Mouse (Mus musculus): ENCODE measurements around the gene AU022252. TPM values are rescaled to one million over a fixed set of nuclear protein-coding genes. Genes with fewer than 3 reads are reported as not detected.

Gene AU022252
- polyA plus RNA-seq, 1 experiment from 2014 or later = 27.9 TPM

DNA sequence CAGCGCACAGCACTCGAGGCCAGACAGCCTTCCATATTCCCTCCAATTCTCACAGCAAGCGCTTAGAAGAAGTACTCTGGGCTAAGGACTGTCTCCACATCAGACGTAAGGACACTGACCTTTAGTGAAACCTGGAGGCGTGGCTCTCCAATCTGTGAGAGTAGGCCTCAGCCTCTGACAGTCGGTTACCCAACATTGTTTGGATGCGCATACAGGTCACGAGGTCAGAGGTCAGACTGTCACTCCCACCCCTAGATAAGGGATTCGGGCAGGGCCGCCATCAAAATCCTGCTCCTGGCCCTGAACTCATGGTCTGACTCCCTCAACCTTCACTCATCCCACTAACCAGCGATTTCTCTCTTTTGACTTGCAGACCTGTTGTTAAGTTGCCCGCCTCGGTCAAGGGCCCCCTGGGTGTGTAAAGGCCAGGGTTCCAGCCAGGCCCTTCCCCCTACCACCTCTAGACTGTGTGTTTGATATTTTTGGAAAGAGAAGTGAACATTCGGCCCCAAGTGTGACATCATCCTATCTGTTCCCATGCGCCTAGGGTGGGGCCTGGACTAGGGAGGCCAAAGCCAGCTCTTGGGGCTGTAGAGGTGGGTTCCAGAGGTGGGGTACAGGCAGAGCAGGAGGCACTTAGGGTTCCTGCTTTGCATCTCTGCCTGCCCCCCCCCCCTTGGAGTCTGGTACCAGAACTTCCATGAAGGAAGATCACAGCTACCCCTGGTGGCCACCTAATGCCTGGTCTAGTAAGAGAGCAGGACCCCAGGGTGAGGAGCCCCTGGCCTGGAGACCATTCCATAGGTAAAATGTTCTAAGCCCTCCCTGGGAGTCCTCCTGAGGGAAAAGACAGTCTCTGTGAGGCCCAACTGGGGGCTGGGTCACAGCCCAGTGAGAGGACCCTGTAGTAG lies 27.1 kb upstream of the AU022252 start:
- Histone ChIP-seq H3K27me3 (replicated peaks; ENCODE audit: control insufficient read depth, insufficient read depth, low read length) (no peaks in the 10 kb centered on the region), H3K36me3 (ENCODE audit: control insufficient read depth, insufficient read depth) (no peaks in the 10 kb centered on the region), H3K9me3 (ENCODE audit: control insufficient read depth, low read length) (no peaks in the 10 kb centered on the region), H3K4me3 (replicated peaks; ENCODE audit: low read length) (no peak overlapping the region), H3K4me2 (ENCODE audit: low read length) (no peak overlapping the region), H3K9ac (replicated peaks; ENCODE audit: low read depth, low read length) (no peak overlapping the region), H3K4me1 (replicated peaks; ENCODE audit: control insufficient read depth, insufficient read depth, low read length) (peaks cover 6% of the 10 kb centered on the region), H3K27ac (ENCODE audit: low read length) (no peak overlapping the region)
- WGBS = 84% methylated on average over 15 of the region's 15 CpGs
- ATAC-seq = 0 out of 2 replicates have a peak, but pooled peaks have one; percentile 9

DNA sequence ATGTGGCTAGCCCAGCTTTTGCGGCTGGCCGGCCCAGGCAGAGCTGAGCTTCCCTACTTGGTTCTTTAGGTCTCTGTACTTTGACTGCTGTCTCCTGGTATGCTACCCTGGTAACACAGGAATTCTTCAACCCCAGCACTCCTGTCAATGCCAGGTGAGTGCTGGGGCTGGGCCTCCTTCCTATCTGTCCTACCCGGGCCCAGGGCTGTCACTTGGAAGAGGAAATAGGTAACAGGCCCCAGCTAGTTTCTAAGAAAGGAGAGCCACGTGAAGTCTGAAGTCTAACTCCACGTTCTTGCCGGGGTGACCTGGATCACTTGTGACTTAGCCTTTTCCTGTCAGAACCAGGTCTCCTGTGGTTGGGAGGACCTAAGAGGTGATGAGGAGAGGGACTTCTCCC lies 24.6 kb upstream of the AU022252 start:
- Histone ChIP-seq H3K9me3 (ENCODE audit: control insufficient read depth, low read length) (no peaks in the 10 kb centered on the region), H3K4me3 (replicated peaks; ENCODE audit: low read length) (no peak overlapping the region), H3K27ac (ENCODE audit: low read length) (no peak overlapping the region), H3K36me3 (ENCODE audit: control insufficient read depth, insufficient read depth) (no peaks in the 10 kb centered on the region), H3K9ac (replicated peaks; ENCODE audit: low read depth, low read length) (no peak overlapping the region), H3K27me3 (replicated peaks; ENCODE audit: control insufficient read depth, insufficient read depth, low read length) (no peaks in the 10 kb centered on the region), H3K4me1 (replicated peaks; ENCODE audit: control insufficient read depth, insufficient read depth, low read length) (peaks cover 17% of the 10 kb centered on the region), H3K4me2 (ENCODE audit: low read length) (no peak overlapping the region)
- 82% methylated on average over 6 of the region's 6 CpGs for WGBS
- ATAC-seq = no peak

DNA sequence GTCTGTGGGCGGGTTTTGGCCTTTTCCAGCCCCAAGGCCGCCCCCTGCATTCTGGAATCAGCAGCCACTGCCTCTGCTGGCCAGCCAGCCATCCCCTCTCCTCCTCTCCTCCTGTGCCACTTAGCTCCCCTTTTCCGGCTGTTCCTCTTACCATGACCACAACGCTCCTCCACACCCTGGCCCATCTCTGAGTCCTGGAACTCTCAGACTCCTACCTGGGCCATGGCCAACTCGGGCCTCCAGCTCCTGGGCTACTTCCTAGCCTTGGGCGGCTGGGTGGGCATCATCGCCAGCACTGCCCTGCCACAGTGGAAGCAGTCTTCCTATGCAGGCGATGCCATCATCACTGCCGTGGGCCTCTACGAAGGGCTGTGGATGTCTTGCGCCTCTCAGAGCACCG lies 22.8 kb upstream of the AU022252 start, which contains the start of gene Cldn19:
Gene Cldn19, plus strand, starts transcription at position 64 of the 400 bp plus-strand sequence.
- Histone ChIP-seq H3K36me3 (ENCODE audit: control insufficient read depth, insufficient read depth) (no peaks in the 10 kb centered on the region), H3K27ac (ENCODE audit: low read length) (peak within 1 kb of the TSS; percentile 48; the same call in 1 of the 2 replicates), H3K4me3 (replicated peaks; ENCODE audit: low read length) (no peak within 1 kb of the TSS), H3K9ac (replicated peaks; ENCODE audit: low read depth, low read length) (peak within 1 kb of the TSS; percentile 27; the same call in 1 of the 2 replicates), H3K27me3 (replicated peaks; ENCODE audit: control insufficient read depth, insufficient read depth, low read length) (no peaks in the 10 kb centered on the region), H3K4me1 (replicated peaks; ENCODE audit: control insufficient read depth, insufficient read depth, low read length) (peaks cover 17% of the 10 kb centered on the region), H3K4me2 (ENCODE audit: low read length) (no peak within 1 kb of the TSS), H3K9me3 (ENCODE audit: control insufficient read depth, low read length) (no peaks in the 10 kb centered on the region)
- no peak for ATAC-seq
- WGBS = 67% methylated on average over 12 of the region's 12 CpGs

DNA sequence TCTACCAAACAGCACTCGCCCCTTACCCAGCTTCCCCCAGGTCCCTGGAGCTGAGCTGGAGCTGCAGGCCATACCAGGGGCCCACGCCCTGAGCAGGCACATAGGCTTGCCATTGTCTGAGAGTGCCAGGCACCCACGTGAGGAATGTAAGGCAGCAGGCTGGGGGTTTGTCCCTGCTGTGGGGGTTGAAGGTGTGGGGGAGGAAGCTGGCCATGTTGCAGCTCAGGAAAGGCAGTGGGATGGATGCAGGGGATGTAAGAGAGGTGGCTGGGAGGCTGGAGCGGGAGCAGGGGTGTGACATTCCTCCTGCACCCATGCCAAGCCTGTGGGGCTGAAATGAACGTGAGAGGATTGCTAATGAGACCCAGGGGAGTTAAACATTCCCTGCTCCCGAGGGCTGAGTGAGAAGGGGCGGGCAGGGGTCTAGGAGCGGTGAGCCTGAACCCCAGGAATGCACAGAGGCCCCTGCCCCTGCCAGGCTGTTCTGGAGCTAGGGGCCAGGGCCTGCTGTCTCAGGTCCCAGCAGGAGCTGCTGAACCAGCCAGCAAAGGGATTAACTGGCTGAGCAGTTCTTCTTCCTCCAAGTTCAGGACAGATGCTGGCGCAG lies 21.6 kb upstream of the AU022252 start:
- Histone ChIP-seq H3K9ac (replicated peaks; ENCODE audit: low read depth, low read length) (0 out of 2 replicates have a peak overlapping the region, but pooled peaks have one; percentile 27), H3K9me3 (ENCODE audit: control insufficient read depth, low read length) (no peaks in the 10 kb centered on the region), H3K4me1 (replicated peaks; ENCODE audit: control insufficient read depth, insufficient read depth, low read length) (peaks cover 17% of the 10 kb centered on the region), H3K36me3 (ENCODE audit: control insufficient read depth, insufficient read depth) (no peaks in the 10 kb centered on the region), H3K27me3 (replicated peaks; ENCODE audit: control insufficient read depth, insufficient read depth, low read length) (no peaks in the 10 kb centered on the region), H3K27ac (ENCODE audit: low read length) (peak overlapping the region; percentile 48; the same call in 1 of the 2 replicates), H3K4me2 (ENCODE audit: low read length) (no peak overlapping the region), H3K4me3 (replicated peaks; ENCODE audit: low read length) (no peak overlapping the region)
- ATAC-seq = peak; percentile 79
- 9% methylated on average over 9 of the region's 9 CpGs for WGBS

DNA sequence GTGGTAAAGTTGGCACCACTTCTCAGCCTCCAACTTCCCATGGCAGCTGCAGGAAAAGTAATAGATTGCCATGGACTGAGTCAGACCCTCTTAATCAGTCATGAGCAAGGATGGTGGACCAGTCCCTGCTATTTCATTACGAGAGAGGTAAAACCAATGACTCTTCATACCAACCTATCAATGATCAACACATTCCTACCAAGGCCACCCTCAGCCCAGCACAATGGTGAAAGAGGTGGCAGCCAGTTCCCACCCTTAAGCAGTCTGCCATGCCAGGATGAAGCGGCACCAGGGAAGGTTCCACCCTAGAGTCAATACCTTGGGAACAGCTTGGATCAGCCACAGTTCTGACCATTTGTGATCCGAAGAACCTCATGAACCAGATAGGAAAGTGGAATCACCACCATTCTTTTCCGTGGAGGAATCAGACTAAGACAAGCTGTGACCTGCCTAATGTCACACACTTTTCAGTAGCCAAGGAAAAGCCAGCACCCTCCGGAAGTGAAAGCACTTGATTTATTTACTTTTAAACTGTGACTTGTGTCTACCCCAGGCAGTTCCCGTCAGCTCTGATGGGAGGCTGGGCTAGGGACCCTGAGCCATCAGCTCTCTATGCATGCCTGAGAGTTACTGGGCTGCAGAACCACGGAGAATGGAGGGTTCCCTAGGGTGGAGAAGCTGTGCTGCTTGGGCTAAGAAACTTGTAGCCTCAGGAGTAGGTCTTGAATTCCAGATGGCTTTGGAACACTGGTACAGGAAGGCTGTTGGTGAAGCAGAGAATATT lies 19.7 kb upstream of the AU022252 start:
- H3K9me3 ChIP-seq (ENCODE audit: control insufficient read depth, low read length) = no peaks in the 10 kb centered on the region
- no peak overlapping the region for H3K9ac ChIP-seq (replicated peaks; ENCODE audit: low read depth, low read length)
- no peaks in the 10 kb centered on the region for H3K36me3 ChIP-seq (ENCODE audit: control insufficient read depth, insufficient read depth)
- 76% methylated on average over 7 of the region's 7 CpGs for WGBS
- ATAC-seq = no peak
- H3K4me2 ChIP-seq (ENCODE audit: low read length) = no peak overlapping the region
- H3K4me1 ChIP-seq (replicated peaks; ENCODE audit: control insufficient read depth, insufficient read depth, low read length) = peaks cover 18% of the 10 kb centered on the region
- no peaks in the 10 kb centered on the region for H3K27me3 ChIP-seq (replicated peaks; ENCODE audit: control insufficient read depth, insufficient read depth, low read length)
- no peak overlapping the region for H3K27ac ChIP-seq (ENCODE audit: low read length)
- H3K4me3 ChIP-seq (replicated peaks; ENCODE audit: low read length) = no peak overlapping the region

DNA sequence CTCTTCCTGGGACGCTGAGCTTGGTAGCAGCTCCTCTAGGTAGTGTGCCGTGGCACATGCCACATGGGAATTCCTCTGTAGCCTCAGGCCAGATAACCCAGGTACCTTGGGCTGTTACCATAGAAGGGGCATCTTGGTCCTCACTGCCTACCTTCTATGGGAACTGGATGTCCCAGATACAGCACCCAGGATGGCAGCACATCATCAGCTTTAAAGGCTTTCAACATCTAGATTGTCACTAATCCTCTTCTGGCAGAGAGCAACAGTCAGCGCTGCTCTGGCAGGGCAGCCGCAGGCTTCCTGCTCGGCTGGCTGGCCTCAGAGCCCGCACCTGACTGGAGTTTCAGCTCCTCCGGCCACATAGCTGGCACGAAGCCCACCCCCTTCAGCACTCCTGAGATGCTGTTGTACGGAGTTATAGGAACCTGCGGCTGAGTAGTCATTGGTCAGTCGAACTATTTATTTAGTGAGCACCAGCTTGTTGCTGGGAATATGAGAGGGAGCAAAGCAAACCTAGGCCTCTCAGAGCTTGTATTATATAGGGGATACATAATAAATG lies 16.0 kb upstream of the AU022252 start:
- Histone ChIP-seq H3K27ac (ENCODE audit: low read length) (no peak overlapping the region), H3K4me2 (ENCODE audit: low read length) (no peak overlapping the region), H3K4me3 (replicated peaks; ENCODE audit: low read length) (no peak overlapping the region), H3K4me1 (replicated peaks; ENCODE audit: control insufficient read depth, insufficient read depth, low read length) (peaks cover 18% of the 10 kb centered on the region), H3K9me3 (ENCODE audit: control insufficient read depth, low read length) (no peaks in the 10 kb centered on the region), H3K9ac (replicated peaks; ENCODE audit: low read depth, low read length) (no peak overlapping the region), H3K27me3 (replicated peaks; ENCODE audit: control insufficient read depth, insufficient read depth, low read length) (no peaks in the 10 kb centered on the region), H3K36me3 (ENCODE audit: control insufficient read depth, insufficient read depth) (peaks cover 2% of the 10 kb centered on the region; the same call in 1 of the 2 replicates)
- WGBS = 73% methylated on average over 11 of the region's 11 CpGs
- no peak for ATAC-seq

DNA sequence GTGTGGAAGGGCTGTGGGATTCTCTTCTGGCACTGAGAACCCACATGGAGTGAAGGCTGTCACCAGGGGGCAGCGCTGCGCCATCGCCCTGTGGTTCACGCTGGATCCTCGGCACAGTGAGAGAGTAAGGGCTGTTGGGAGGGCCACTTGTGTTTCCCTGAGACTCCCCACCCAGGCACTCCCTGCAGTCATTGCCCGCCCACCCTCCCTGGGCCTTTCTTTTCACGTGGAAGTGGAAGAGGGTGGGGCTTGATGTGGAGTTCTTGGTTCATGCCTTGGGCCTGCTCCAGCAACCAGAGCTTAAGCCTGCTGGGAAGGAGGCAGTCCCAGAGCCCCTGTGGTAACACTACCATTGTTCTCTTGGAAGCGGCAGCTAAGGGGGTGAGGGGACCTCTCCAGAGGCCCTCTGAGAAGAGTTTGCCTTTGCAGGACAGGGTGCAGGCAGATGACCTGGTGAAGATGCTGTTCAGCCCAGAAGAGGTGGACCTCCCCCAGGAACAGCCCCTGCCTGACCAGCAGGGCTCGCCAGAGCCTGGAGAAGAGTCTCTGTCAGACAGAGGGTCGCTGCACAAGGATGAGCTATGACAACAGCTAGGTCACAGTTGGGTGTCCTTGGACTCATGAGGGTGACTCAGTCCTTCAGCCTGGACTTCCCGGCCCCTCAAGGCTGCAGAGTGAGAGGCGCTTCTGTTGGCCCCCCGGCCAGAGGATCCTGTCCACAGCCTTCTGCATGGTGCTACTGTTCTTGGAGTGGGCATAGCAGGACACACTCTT lies 15.1 kb upstream of the AU022252 start:
- ATAC-seq = peak; percentile 69
- WGBS = 24% methylated on average over 13 of the region's 13 CpGs
- no peaks in the 10 kb centered on the region for H3K27me3 ChIP-seq (replicated peaks; ENCODE audit: control insufficient read depth, insufficient read depth, low read length)
- no peak overlapping the region for H3K4me2 ChIP-seq (ENCODE audit: low read length)
- no peak overlapping the region for H3K27ac ChIP-seq (ENCODE audit: low read length)
- peaks cover 18% of the 10 kb centered on the region for H3K4me1 ChIP-seq (replicated peaks; ENCODE audit: control insufficient read depth, insufficient read depth, low read length)
- no peak overlapping the region for H3K4me3 ChIP-seq (replicated peaks; ENCODE audit: low read length)
- H3K9me3 ChIP-seq (ENCODE audit: control insufficient read depth, low read length) = no peaks in the 10 kb centered on the region
- no peak overlapping the region for H3K9ac ChIP-seq (replicated peaks; ENCODE audit: low read depth, low read length)
- H3K36me3 ChIP-seq (ENCODE audit: control insufficient read depth, insufficient read depth) = peaks cover 2% of the 10 kb centered on the region; the same call in 1 of the 2 replicates

DNA sequence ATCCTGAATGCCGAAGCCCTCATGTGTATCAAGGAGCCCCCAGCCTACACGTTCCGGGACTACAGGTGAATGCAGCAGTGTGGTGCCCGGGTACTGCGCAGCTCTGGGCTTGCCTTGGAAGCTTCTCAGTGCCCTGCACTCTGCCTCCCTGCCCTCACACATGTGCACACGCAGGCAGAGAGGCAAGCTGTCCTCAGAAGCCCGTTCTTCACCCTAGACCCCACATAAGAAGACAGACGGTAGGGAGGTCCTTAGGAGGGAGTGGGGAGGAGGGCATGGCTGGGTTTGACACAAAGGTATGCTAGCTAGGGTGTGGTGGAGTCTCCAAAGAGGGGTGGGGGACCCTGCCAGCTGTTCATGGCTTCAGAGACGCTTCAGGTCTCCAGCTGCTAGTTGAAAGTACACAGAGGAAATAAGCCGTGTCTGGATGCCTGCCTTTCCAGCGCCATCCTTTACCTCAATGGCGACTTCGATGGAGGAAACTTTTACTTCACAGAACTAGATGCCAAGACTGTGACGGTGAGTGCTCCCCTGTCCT lies 14.2 kb upstream of the AU022252 start:
- Histone ChIP-seq H3K4me1 (replicated peaks; ENCODE audit: control insufficient read depth, insufficient read depth, low read length) (peaks cover 18% of the 10 kb centered on the region), H3K9me3 (ENCODE audit: control insufficient read depth, low read length) (no peaks in the 10 kb centered on the region), H3K36me3 (ENCODE audit: control insufficient read depth, insufficient read depth) (peaks cover 2% of the 10 kb centered on the region; the same call in 1 of the 2 replicates), H3K4me3 (replicated peaks; ENCODE audit: low read length) (no peak overlapping the region), H3K27ac (ENCODE audit: low read length) (no peak overlapping the region), H3K4me2 (ENCODE audit: low read length) (no peak overlapping the region), H3K27me3 (replicated peaks; ENCODE audit: control insufficient read depth, insufficient read depth, low read length) (no peaks in the 10 kb centered on the region), H3K9ac (replicated peaks; ENCODE audit: low read depth, low read length) (no peak overlapping the region)
- WGBS = 71% methylated on average over 14 of the region's 14 CpGs
- no peak for ATAC-seq

Measured in forebrain, embryonic 16.5 days (tissue).